Mouse (Mus musculus) frontal cortex, postnatal 10 days (tissue): ENCODE data around the gene Slc45a2.

Experiments
- DNase-seq, 2 experiments: peaks; one replicate each; pipeline ENCODE4 v3.0.0; 2022; ENCODE audit warnings: low spot score in 2 of 2, mixed read lengths in 1 of 2

Slc45a2 gene

DNA sequence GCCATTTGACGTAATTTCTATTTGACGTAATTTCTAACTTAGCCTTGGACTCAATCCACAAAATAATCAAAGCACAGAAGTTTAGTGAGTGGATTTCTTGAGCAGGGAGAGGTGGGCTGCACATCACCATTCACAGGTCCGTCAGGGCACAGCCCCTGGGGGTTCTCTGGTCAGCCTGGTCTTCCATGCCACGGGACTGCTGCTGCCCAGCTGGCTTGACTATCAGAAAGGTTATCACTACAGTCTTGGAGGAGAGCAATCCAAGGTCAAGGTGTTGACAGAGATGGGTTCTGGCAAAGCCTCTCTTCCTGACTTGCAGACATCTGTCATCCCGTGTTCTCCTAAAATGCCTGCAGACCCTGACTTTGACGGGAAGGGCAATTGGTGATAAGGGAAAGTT, 4.1 kb downstream of the Slc45a2 start:
- no peak for DNase-seq

DNA sequence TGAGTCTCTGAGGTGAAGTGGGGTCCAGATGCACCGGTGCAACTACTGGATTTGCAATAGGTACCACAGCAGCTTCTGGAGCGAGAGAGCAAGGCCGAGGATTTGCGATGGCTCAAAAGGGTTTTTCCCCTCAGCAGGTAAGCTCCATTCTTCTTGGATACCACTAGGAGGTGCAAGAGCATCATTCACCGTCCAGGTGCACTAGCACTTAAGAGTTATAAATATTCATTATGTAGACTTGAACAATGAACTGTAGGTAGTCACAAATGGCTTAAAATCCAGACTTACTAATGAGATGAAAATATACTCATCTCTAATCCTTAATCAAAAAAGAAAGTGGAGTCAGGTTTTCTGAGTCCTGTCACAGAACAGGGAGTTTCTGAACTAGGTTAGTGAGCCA, 8.2 kb downstream of the Slc45a2 start:
- DNase-seq = no peak

DNA sequence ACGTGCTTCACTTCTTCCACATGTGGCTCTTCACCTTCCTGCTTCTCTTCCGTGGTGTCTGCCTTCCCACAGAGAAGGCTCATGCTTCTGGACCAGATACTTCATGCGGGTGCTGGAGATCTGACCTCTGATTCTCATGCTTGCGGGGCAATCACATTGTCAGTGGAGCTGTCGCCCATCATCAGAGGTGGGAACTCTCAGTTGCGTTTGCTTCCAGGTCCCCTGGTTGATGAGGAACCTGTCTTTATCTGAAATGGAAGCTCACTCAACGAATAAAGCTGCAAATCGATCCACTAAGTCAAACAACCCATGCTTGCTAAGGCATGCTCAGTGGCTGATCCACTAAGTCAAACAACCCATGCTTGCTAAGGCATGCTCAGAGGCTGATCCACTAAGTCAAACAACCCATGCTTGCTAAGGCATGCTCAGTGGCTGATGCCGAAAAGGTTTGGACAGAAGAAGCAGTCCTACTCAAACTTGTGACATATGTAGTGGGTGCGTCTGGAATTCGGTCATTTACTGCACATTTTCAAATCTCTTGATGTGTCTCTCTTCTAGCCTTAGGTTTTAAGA, 10.5 kb downstream of the Slc45a2 start:
- DNase-seq = no peak

DNA sequence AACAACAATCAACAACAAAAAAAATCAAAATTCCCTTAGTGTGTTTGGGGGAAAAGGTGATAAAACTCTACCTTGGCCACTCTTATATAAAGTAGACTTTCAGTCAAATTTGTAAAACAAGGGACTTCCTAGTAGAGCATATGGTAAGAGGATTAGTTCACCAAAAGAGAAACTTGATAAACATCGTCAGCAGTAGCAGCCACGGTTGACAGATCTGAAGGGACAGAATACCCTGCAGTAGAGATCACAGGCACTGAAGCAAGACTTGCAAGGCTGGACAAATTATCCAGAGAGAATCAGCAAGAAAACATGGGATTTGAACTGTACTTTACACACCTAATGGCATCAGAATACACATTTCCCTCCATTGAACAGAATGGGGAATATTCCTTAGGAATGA, 14.4 kb downstream of the Slc45a2 start:
- DNase-seq = no peak

DNA sequence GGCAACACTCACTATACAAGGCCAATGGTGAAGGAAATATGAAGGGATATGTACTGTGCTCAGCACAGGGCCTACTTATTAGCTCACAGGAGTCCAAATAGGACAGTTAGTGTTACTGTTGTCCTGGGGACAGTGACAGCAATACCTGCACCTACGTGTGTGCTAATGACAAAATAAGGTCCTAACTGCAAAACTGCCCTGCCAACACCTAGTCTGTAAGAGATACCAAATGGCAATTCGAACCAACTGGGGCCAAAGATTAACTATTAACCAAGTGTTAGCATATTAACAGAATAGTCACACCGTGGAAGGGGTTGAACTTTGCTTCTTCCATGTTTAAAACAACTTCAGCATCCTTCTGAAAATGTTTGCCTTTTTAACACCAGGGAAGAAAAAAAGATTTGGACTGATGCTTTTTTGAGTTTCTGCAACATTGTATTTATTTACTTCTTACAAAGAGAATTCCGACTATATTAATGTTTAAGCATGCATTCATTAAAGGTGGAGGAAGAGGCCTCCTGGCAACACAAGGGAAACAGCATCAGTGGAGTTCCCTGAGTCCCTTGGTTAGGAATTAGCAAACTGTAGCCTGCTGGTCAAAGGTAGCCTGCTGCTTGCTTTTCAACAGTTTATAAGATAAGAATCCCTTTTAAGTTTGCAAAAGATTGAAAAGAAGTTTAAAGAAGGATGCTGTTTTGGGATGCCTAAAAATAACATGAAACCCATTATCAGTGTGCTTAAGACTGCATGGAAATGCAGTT, 26.5 kb downstream of the Slc45a2 start:
- DNase-seq = no peak

DNA sequence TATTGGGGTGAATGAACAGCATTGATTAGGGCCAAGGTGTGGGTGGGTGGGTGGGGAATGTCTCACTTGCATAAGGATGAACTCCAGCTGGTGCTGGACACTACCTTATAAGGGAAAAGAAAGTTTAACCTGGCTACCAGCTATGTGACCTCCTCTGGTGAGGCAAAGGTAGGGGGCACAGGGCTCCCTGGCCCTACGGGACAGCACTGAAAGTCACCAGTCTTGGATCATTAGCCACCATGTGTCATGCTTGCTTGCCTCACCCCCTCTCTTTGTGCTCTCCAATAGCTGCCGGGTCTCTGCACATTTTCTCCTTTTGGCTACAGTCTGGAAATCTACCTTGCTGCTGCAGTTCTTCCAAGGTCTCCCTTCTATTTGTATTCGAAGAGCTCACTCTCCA, 29.7 kb downstream of the Slc45a2 start:
- no peak for DNase-seq

DNA sequence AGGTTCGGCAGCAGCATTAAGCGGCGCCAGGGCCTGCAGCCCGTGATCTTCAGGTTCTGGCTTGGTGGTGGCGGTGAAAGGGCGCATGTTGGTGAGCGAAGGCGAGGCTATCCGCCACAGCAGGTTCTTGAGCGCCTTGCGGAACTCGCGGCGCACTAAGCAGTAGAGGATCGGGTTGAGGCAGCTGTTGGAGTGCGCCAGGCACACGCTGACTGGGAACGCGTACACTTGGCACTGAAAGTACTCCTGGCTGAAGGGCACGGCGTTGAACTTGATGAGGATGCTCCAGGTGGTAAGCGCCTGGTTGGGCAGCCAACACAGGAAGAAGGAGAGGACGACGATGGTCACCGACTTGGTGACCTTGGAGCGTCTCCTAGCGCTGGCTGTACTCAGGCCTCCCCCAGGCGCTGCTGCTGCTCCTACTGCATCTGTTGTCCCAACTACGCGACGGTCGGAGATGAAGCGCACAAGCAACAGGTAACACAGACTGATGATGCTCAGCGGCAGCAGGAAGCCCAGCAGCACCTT, 35.5 kb downstream of the Slc45a2 start:
- no peak for DNase-seq

DNA sequence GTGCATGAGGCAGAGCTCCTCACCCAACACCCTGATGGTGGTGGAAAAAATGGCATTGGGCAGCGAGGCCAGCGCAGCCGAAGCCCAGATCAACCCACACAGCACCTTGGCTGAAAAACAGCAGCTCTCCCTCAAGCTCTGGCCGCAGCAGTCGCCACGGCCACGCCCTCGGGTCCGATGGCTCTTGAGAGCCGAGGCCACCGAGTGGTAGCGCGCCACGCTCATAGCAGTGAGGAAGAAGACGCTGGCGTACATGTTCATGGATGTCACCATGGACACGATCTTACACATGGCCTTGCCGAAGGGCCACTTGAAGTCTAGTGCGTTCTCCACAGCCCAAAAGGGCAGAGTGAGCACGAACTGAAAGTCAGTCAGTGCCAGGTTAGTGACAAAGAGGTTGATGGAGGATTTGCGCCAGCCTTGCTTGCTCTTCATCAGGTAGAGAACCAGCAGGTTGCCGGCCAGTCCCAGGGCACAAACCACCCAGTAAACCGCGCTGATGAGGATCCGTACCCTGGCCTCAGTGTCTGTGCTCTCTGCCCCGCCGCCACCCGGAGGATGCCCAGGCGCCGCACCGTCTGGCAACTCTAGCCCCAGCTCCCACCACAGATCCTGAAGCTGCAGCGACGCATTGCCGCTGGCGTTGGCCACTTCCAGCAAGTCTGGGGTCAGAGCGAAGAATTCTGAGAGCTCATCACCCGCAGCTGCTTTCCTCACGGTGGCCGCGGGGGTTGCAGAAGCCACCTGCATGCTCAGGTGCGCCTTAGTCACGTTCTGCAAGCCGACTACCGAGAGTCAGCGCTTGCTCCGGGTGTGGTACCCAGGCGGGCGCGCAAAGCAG, 36.2 kb downstream of the Slc45a2 start:
- DNase-seq = no peak

DNA sequence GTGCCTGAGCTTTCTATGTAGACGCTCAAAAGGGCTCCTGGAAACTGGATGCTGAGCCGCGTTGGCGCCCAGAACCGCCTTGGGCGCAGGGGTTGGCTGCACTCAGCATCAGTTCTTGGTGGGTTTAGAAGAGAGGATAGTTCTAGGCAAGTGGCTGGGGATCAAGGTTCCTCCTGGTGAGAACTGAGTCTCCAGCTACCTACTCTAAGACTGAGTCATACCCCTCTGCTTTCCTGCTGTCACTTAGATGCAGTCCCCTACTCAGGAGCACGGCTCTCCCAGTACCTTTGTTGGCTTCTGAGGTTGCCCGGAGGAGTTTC, 36.8 kb downstream of the Slc45a2 start:
- DNase-seq = peak in 1 of 2 experiments; percentile 18

DNA sequence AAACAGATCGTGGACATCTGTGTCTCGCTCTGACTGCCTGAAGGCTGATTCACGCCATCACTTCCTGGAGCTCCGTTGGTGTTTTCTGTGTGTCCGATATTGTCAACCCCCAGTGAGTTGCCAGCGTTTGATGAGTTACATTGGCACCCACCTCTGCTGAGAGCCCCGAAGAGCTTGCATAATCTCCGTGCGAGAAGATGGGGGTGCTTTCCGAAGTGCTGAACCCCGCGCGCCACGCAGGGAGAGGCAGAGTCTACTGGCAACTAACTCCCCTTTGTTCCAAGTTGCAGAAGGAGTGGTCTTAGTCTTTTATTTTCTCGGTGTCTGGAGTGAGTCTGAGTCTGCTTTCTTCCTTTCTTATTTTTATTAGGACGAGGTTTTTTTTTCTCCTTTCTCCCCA, 37.2 kb downstream of the Slc45a2 start, which contains the start of gene Rxfp3:
TSS of gene Rxfp3 (minus strand) at position 281 of the 400 bp plus-strand sequence.
- DNase-seq = no peak

DNA sequence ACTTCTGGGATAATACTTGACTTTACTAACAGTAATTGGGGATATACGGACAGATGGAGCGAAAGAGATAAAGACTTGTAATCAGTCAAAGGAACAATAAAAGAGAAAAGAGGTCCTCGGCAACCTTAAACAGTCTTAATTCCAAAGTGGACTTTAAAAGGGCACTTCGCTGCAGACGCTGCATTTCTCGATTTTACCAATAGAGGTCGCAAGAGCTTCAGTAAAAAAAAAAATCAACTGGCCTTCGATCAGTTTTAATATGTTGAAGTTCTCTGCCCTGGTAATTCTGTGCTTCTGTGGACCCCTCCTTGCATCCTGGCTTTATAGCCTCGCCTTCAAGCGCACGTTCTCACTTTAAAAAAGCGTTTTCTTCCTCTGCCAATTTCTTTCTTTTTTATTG, 38.0 kb downstream of the Slc45a2 start:
- peak in 1 of 2 experiments; percentile 24 for DNase-seq

DNA sequence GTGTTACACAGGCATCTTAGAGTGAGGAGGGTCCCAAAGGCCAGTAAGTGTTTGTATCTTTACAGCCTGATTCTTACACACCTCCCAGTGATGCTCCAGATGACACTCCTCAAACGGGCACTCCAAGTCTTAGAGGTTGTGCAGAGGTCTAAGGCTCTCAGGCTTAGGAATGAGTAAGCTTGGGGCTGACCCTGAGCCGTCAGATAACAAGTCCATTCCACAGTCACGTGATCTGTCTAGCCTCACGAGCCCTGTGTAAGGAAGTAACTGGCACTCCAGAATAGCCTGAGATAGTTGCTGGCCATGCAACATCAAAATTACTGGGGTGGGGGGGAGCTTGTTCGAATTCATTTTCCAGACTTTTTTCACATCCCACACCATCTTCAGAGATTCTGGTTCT, 39.5 kb downstream of the Slc45a2 start:
- no peak for DNase-seq

DNA sequence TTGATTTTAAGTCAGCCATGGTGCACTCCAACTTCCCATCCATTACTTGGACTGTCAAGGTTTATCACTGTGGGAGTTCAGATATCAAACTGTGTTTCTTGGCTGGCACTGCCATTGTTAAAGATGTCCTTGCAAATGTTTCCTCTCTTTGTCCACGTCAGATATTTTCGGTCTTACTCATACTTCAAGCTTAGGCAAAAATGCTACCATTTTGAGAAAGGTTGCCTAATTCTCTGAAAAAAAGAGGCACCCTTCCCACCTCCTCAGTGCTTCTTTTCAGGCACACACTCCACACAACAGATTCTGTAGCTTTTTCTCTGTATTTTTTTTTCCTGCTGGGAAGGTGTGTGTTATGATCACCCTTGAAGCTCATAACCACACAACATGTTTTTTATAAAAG, 40.7 kb downstream of the Slc45a2 start:
- DNase-seq = no peak

DNA sequence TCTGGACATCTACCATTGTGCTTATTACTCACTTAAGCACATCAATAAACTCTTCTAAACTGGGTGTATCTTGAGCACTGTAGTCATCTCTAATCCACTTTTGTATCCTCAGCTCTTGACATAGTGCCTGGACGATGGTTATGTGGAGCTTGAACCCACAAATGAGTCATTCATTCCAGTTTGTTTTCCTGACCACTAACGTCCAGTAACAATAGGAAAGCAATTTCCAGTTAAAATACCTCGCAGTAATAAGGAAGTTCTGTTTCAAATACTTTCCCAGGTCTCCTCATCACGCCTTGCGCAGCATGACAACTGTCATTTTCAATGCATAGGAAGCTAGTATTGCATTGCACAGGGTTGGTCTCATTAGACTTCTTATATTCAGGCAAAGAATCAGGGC, 42.3 kb downstream of the Slc45a2 start:
- DNase-seq = no peak

DNA sequence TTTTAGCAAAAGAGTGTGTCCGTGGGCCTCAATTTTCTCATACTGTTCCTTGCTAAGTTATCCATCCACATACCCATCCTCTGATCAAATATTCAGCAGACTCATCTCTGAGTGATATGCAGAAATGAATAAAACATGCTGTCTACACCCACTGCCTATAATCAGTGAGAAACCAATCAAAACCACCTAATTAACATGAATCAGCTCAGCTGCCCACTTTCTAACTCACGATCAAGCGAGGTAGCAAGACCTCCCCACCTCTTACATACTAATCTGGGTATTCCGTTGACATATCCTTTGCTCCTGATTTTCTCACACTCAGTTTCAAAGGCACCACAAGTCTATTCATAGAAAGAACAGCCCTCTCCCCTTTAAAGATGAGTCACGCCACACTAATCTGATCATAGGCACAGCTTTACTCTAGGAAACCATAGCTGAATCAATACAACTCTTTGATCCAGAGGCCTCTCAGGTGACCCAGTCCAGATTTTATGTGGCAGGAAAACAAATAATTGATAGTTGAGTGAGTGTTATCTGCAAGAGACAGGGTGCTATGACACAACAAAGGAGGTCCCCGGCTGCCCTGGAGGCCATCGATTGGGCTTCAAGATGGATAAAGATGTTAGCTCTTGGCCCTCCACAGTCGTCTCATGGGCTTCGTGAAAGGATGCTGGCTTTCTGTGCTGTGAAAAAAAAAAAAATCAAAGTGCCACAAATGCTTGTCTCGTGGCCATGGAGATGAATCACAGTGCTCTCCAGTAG, 53.3 kb downstream of the Slc45a2 start:
- no peak for DNase-seq

DNA sequence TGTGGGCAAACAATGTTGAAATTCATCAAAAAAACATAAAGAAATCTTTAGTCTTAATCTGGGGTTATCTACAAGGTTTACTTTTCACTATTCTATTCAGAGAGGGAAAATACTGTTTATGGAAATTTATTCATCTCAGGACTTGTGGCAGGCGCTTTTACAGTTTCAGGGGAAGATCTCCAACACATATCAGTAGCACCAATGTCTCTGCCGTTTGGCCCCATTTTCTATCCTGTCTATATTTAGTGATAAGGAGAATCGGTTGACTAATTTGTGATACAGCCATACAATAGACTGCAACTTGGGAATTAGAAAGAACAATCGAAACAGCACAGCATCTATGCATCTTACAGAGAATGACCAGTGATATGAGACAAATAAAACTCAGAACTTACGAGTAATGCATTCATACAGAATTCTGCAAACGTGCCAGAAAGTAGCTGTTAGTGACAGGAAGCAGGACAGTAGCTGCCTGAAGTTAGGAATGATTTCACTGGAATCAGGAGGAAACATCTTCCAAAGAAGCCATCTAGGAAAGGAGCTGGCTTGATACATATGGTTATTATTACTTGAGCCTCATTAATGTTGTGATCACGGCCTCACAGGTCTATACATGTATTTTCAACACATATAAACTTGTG, 54.0 kb downstream of the Slc45a2 start:
- no peak for DNase-seq

DNA sequence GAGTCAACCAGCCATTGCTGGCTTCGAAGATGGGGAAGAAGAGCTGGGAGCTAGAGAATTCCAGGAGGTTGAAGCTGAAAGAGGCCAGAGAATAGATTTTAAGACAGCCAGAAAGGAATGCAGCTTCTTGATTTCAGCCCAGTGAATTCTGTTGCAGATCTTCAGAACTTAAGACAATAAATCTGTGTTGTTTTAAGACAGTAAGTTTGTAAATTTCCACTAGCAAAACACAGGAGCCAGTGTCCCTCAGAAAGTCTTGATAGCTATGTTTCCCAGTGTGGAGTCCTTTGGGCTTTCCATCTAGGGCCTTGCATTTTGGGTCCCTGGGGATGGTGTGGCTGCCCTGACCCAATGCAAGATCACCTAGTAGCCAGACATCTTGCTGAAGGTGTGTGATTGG, 62.4 kb downstream of the Slc45a2 start:
- no peak for DNase-seq

DNA sequence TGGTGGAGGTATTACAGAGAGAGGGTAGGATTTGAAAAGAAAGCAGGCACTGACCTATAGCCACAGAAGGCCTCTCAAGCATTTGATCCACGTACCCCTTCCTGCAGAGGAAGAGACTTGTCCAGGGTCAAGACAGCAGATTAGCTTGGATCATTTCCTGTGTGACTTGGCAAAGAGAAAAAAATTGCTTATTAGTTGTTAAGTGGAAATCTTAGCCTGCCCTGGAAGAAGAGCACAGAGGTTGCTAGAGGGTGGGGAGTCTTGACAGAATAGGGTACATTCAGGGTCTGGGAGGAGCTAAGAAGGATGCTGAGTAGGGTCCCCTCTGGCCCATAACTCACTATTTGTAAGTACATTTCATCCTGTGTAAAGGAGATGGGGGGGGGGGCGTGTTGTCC, 63.6 kb downstream of the Slc45a2 start:
- DNase-seq = no peak

DNA sequence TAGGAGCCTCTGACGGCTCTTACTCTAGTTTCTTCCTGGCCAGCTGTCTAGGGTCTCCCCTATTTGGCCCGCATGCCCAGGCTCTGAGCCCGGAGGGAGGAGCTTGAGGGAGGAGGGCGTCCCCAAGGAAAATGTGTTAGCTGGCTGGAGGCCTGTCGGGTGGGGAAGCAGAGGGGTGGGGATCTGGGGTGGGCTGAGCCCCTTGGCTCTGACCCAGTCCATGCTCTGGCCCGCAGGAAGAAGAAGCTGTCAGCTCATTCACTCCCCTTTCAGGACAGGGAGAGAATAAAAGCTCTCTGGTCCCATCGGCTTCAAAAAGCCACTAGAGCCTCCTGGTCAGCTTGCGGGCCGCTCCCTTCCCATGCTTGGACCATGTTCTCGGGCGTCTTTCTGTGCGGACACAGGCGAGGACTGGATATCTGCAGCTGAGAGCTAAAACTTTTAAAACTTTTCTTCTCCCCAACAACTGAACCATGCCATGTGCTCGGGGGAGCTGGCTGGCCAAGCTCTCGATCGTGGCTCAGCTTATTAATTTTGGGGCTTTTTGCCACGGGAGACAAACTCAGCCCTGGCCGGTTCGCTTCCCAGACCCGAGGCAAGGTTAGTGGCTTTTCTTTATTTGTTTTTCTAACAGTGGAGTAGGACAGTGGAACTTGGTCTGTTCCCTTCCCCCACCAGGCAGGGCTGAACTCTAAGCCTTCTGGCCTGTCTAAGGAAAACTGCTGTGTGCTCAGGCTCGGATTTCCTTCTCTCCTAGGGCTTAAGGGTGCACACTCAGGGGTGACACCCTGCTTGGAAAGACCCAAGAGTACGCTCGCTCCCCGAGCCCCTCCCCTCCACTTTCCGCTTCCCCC, 64.3 kb downstream of the Slc45a2 start, which contains the start of gene Adamts12:
TSS of gene Adamts12 (plus strand) at position 233 of the 854 bp plus-strand sequence.
- DNase-seq = peak in 1 of 2 experiments; percentile 34

DNA sequence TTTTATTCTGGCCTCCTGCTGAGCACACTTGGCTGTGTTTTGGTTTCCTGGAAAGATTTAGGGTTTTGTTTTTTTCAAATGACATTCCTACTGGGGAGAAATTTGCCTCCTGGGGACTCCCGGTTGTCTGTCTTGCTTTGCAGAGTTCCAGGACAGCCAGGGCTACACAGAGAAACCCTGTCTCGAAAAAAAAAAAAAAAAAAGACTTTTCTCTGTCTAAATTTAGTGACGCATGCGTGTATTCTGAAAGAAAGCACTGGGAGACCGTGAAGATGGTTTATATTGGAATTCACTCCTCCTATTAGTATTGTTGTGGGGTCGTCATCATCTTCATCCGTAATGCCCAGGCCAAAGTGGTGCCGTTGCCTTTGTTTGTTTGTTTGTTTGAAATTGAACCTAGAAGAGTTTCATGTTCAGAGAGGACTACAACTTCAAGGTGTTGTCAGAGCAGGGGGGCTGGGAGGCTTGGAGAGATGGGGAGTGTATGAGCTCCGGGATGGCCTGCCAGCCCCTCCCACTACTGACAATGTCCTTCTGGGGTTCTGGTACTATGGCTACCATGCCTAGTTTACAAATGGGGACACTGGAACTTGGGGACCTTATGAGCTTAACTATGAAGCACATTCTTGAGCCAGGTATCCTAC, 65.1 kb downstream of the Slc45a2 start:
- DNase-seq = no peak
